Mouse (Mus musculus) hematopoietic multipotent progenitor cell, adult 10-12 weeks (in vitro differentiated cells): ENCODE results near the gene Atp1b2. TPM values are rescaled to one million over a fixed set of nuclear protein-coding genes. Genes with fewer than 3 reads are reported as not detected.

Experiments
- polyA plus RNA-seq: library from polyadenylated mRNA; stranded (reverse); fragments of >175 nt; gene quantifications from 2 replicates; pipeline ENCODE4 v1.2.3, GENCODE M21; 2012; ENCODE audit warnings: low replicate concordance

Atp1b2 gene
- 2.5 and 19.1 TPM in 2 replicates for polyA plus RNA-seq

DNA sequence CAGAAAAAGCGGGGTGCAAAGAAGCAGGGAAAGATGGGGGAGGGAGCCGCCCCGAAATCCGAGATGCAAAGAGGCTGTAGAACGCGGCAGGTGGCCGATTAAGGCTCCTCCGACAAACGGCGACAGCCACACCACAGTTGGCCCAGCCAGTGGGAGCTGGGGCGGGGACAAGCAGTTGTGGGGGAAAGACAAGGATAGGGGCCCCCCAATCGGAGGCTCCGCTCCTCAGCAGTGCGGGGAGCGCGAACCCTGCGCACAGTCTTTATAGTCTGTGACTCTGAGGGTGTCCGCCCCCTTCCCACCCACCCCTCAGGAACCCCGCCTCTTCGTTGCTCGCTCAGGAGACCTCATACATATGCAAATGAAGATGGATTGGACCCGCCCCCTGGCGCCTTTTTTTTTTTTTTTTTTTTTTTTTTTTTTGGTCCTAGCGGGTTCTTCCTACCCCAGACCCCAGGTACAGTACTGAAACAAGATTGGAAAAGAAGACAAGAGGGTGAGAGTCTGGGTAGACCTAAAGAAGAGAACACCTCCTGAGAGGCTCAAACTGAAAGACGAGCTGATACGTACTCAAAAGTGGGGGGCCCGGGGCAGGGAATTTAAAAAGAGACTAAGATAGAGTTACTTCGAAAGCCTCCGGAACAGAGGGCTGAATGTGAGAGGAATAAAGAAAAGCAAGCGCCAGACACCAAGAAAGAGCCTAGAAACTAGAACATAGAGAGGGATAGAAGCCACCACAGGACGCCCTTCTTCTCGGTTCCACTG is at the start of gene Atp1b2:
TSS of gene Atp1b2 (minus strand) at position 217 of the 765 bp plus-strand sequence.

DNA sequence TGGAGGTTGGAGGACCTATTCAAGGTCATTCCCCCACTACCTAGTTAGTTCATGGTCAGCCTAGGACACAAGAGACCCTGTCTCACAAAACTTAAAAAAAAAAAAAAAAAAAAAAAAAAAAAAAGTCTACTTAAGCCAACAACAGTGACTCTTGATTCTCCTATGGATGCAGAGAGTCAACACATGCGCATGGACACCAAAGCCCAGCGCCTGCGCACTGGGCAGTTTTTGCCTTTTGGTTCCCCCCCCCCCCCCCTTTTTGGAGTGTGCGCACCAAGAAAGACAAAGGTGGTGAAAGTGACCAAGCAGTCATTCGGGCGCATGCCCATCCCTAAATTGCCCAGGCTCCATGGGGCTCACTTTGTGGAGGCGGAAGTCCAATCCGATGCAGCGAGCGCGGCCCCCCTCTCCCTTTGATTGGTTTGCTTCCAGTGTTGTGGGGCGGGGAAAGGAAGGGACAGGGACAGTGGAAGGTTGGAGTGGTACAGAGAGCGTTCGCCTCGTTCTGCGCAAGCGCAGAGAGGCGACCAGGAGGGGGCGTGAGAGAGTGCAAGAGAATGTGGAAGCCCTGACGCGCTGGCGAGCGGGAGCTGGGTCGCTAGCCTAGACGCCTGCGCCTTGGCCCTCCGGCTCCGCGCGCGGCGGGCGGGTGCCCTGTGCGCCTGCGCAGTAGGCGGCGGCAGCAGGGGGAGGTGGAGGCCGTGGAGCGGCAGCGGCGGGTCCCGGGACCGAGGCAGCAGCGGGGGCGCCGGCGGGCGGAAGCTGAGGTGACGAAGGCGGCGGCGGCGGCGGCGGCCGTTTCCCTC is 26.7 kb upstream of the Atp1b2 start, which contains the start of gene Fxr2:
TSS of gene Fxr2 (plus strand) at position 707 of the 806 bp plus-strand sequence.

DNA sequence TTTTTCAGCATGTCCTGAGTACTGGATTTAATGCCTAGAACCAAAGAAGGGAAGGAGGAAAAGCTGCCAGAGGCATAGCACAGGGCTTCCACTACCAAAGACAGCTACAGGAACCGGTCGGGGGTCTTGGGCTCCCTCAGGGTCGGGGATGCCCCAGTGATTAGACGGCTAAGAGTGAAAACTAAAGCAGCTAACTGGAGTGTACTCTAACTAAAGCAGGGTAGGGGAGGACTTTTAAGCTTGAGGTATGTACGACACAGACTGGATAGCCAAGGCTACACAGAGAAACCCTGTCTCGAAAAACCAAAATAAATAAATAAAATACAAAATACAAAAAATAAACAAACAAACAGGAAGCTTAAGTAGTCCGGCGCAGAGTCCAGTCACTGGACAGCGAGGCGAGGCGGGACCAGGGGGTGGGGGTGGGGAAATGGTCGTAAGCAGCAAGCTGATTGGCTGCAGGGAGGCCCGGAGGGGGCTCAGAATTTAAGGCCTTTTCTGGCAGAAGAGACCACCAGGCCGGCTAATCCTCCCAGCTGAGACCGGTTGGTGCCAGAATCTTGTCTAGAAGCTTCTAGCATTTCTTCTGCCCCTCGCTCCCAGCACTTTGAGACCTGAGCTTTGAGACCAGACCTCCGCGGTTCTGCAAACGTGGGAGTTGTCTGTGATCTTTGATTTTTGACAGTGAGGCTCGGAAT is 16.0 kb upstream of the Atp1b2 start, which contains the start of gene Sat2:
TSS of gene Sat2 (plus strand) at position 454 of the 698 bp plus-strand sequence.

DNA sequence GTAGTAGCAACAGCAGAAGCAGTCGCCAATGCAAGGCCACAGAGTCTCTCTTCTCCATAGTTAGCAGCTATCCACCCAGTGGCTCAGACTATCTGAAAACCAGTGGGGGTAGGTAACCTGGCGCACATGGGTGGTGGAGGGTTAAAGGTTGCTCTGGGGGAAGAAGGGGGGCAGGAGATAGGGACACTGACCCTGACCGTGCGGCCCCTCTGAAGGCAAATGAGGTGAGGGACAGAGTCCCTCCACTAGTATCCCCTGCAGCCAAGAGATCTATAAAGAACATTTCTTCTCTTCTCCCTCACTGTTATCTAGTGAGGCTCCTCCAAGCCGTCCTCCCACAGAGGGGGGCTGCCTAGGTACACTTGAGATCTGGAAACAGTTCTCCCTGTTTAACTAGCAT is 12.1 kb upstream of the Atp1b2 start, which contains the start of gene Shbg:
TSS of gene Shbg (minus strand) at position 101 of the 400 bp plus-strand sequence.

DNA sequence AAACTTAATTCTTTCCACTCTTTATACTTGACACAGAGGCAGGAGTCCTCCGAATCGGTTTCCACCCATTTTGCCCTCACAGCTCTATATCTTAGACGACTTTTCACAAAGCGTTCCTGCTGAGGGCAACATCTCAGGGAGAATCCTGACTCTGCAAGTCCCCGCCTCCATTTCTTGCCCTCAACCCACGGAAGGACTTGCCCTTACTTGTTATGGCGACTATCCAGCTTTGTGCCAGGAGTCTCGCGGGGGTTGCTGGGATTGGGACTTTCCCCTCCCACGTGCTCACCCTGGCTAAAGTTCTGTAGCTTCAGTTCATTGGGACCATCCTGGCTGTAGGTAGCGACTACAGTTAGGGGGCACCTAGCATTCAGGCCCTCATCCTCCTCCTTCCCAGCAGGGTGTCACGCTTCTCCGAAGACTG is 25.6 kb downstream of the Atp1b2 start, which contains the start of the genes Wrap53 and Trp53:
TSS of gene Wrap53 (minus strand) at position 165 of the 424 bp plus-strand sequence.
TSS of gene Trp53 (plus strand) at position 269 of the 424 bp plus-strand sequence.

DNA sequence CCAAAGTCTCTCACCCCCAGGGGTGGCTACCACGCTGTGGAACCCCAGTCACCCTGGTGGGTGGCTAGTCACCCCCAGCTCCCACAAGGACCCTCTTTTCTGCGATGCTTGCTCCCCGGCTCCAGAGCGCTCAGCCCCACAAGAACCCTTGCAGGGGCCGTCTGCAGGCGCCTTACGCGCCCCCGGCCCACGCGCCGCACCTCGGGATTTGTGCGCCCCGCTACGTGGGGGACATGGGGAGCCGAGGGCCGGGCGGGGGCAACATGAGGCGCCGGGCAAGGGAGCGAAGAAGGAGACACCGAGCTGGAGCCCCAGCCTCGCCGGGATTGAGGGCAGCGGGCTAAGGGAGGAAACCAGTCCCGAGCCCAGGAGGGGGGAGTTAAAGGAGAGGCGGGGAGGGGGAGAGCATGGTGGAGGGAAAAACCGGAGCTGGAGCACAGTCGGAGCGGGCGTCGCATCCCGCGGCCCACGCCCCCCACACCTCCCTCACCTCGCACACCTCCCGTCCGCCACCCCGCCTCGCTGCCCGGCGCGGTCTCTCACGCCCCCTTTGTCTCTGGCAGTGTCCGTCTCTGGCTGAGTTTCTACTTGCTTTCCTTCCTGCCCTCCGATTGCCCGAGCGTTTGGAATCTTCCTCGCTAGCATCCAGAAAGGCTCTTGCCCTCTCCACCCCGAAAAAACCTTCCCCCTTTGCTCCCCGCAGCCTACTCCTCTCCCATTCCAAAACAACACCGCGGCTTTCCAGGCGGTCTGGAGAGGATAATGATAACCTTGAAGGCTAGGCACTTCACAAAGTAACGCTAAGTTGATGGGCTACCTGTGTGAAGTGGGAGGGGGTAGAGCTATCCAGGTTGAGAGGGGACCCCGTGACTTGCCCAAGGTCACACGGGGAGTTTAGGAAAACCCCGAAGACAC is 45.6 kb downstream of the Atp1b2 start, which contains the start of gene Efnb3:
TSS of gene Efnb3 (minus strand) at position 355 of the 915 bp plus-strand sequence.

Other genes starting within 250 kb of the Atp1b2 start
- gene Chd3, start 236.5 kb downstream of the Atp1b2 start, polyA plus RNA-seq: 412 and 967 TPM in 2 replicates
- 32.7 and 80.7 TPM in 2 replicates for gene Naa38, start 210.5 kb downstream of the Atp1b2 start, polyA plus RNA-seq
- 2.9 and 9.4 TPM in 2 replicates for gene Cyb5d1, start 210.3 kb downstream of the Atp1b2 start, polyA plus RNA-seq
- 0.55 and 0.95 TPM in 2 replicates for gene Tmem88, start 207.7 kb downstream of the Atp1b2 start, polyA plus RNA-seq
- 124 and 254 TPM in 2 replicates for gene Kdm6b, start 192.3 kb downstream of the Atp1b2 start, polyA plus RNA-seq
- 0.30 and 0.55 TPM in 2 replicates for gene Dnah2, start 56.8 kb downstream of the Atp1b2 start, polyA plus RNA-seq
- gene Efnb3, start 45.7 kb downstream of the Atp1b2 start, polyA plus RNA-seq: 0.63 and 0.73 TPM in 2 replicates
- 2.2 and 18.6 TPM in 2 replicates for gene Wrap53, start 25.7 kb downstream of the Atp1b2 start, polyA plus RNA-seq
- 109 and 132 TPM in 2 replicates for gene Trp53, start 25.6 kb downstream of the Atp1b2 start, polyA plus RNA-seq
- not detected in 2 replicates for gene Shbg, start 12.0 kb upstream of the Atp1b2 start, polyA plus RNA-seq
- gene Sat2, start 16.1 kb upstream of the Atp1b2 start, polyA plus RNA-seq: not detected in 2 replicates
- gene Fxr2, start 27.0 kb upstream of the Atp1b2 start, polyA plus RNA-seq: 66.7 and 112 TPM in 2 replicates
- 0.34 and 0.66 TPM in 2 replicates for gene Sox15, start 49.4 kb upstream of the Atp1b2 start, polyA plus RNA-seq
- 30.6 and 38.5 TPM in 2 replicates for gene Mpdu1, start 56.7 kb upstream of the Atp1b2 start, polyA plus RNA-seq
- gene Cd68, start 60.2 kb upstream of the Atp1b2 start, polyA plus RNA-seq: 57.5 and 132 TPM in 2 replicates
- 136 and 185 TPM in 2 replicates for gene Eif4a1, start 66.5 kb upstream of the Atp1b2 start, polyA plus RNA-seq
- 60.8 and 121 TPM in 2 replicates for gene Senp3, start 76.1 kb upstream of the Atp1b2 start, polyA plus RNA-seq
- 2.6 and 5.5 TPM in 2 replicates for gene Tnfsf13, start 79.8 kb upstream of the Atp1b2 start, polyA plus RNA-seq
- 17.2 and 26.3 TPM in 2 replicates for gene Tnfsf12, start 89.9 kb upstream of the Atp1b2 start, polyA plus RNA-seq
- gene Tnfsfm13, start 90.2 kb upstream of the Atp1b2 start, polyA plus RNA-seq: 5.4 and 13.6 TPM in 2 replicates
- 127 and 149 TPM in 2 replicates for gene Polr2a, start 152.7 kb upstream of the Atp1b2 start, polyA plus RNA-seq
- gene Slc35g3, start 156.0 kb upstream of the Atp1b2 start, polyA plus RNA-seq: not detected in 2 replicates
- gene Zbtb4, start 160.0 kb upstream of the Atp1b2 start, polyA plus RNA-seq: 133 and 229 TPM in 2 replicates
- 2.3 and 2.5 TPM in 2 replicates for gene Chrnb1, start 190.0 kb upstream of the Atp1b2 start, polyA plus RNA-seq
- 0.86 and 1.1 TPM in 2 replicates for gene Fgf11, start 195.9 kb upstream of the Atp1b2 start, polyA plus RNA-seq
- 0.17 and 0.45 TPM in 2 replicates for gene Tmem102, start 199.7 kb upstream of the Atp1b2 start, polyA plus RNA-seq
- gene Gm39566, start 209.4 kb upstream of the Atp1b2 start, polyA plus RNA-seq: not detected in 2 replicates
- gene Spem2, start 212.5 kb upstream of the Atp1b2 start, polyA plus RNA-seq: not detected in 2 replicates
- not detected in 2 replicates for gene Spem1, start 216.2 kb upstream of the Atp1b2 start, polyA plus RNA-seq
- gene Nlgn2, start 231.8 kb upstream of the Atp1b2 start, polyA plus RNA-seq: 3.5 and 7.7 TPM in 2 replicates
- gene Tmem256, start 232.6 kb upstream of the Atp1b2 start, polyA plus RNA-seq: 239 and 507 TPM in 2 replicates
- 37.9 and 61.0 TPM in 2 replicates for gene Plscr3, start 240.4 kb upstream of the Atp1b2 start, polyA plus RNA-seq